Mouse (Mus musculus): ENCODE measurements around the gene 2810408A11Rik.

The 2810408A11Rik gene

DNA sequence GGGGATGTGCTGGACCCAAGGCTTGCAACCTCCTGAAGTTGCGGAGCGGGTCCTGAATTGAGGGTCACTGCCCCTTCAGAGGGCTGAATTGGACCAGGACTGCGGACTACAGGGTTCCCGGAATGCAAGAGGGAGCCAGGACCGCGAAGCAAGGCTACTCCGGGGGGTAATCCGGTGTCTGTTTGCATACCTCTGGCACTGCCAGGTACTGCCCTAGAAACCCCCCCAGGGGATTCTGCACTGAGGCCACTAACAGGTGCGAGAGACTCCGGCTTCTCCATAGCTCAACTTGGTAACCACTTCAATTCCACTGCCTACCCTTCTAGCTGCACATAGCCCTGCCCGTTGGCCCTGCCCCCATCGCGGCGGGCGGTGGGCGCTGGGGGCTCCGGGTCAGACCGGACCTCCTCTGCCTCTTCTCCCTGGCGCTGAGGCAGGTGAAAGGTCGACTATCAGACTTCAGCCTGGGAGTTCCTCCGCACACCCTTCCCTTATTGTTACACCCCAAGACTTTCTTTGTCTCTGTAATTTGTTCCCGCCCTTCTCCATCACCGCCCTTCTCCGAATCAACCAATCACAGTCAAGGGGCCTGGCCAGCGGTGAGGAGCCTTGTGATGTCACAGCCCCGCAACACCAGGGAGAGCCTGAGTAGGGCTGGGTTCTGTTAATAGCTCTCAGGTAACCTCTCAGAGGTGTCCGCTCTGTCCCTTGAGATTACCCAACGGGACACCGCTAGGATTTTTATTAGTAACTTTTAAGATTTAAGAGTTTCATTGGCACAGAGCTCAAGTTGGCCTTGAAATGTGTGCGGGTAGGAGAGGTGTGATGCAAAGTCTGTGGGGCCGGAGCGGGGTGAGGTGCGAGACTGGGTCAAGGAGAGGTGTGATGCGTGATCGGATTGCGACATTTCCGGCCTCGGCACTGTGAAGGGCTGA, at the start of gene 2810408A11Rik, which contains the start of gene Neurl4:
Gene 2810408A11Rik, minus strand, starts transcription at position 517 of the 935 bp plus-strand sequence.
Gene Neurl4, plus strand, starts transcription at position 602 of the 935 bp plus-strand sequence.
- peak; percentile 96 for DNase-seq (ENCODE audit: low spot score)

DNA sequence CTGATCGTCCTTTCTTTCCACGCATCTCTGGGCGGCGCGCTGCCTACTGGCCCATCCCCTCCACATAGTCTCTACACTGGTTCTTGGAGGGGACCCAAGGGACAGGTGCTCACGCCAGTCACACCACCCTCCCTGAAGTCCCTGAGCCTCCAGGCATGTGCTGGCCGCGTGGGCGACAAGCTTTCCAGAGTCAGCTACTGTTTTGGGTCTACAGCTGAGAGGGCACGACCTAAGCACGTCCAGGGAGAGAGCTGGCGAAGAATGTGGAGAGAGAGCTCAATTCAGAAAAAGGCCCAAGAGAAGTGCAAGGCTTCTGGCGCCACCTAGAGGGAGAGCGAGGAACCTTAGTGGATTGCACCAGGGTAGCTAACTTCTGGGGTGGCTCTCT, 48.0 kb upstream of the 2810408A11Rik start:
- DNase-seq (ENCODE audit: low spot score), result peak; percentile 81

DNA sequence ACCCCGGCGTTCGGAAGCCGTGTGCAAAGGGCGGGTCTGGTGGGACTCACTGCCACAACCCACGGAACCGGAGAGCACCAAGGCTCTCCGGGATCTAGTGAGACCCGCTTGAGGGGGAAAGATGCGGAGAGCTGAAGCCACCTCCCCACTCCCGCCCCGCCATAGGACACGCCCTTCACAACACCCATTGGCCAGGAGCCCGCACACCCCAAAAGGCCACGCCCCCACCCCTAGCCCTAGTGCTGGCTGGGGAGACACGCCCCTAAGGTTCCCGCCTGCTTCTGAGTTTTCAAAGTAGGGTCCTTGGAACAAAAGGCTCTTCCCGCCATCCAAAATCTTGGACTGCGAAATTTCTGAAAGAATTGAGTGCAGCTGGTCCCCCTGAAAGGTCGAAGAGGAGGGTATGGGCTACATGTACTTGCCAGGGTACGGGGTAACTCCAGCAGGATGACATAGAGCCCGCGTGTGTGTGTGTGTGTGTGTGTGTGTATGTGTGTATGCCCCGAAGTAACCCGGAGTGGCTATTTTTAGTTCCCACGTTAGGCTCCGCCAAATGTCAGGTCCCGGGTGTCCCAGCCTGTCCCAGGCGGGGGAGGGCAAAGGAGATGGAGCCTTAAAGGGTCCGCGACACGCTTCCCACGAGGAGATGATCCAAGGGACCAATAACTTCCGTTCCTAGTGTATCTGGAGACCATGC, 47.4 kb upstream of the 2810408A11Rik start, which contains the start of gene Slc2a4:
Gene Slc2a4, minus strand, starts transcription at position 123 of the 697 bp plus-strand sequence.
- DNase-seq (ENCODE audit: low spot score), result peak; percentile 93

DNA sequence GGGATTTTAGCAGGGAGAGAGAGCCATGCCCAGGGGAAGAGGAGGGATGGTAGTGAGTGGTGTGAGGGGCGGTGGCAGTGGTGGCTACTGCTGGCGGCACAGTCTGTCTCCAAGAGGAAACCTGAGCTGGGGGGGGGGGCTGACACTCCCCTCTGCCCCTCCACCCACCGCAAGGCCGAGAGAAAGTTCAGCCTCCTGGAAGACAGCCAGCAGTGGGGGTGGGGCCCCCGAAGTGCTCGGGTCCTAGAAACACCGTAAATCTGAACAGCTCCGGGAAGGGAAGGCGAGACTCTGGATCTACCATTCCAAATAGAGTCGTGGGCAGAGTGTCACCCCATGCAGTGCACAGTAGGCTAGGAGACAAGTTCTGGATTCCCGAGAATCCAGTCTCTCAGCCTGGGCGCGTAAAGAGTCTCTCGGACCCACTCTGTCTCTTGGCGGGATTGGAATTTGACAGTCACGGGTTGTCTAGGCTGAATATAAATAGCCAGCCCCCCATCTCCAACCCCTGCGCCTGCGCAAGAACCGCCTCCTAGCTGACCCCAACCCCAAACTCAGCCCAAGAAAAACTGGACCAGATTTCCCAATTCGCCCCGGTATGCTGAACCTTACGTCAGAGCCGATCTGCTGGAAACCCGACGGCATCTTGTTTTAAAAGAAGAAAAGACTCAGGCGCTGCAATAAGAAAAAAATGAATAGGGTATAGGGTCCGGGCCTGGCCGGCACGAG, 46.7 kb upstream of the 2810408A11Rik start:
- DNase-seq (ENCODE audit: low spot score), result no peak

DNA sequence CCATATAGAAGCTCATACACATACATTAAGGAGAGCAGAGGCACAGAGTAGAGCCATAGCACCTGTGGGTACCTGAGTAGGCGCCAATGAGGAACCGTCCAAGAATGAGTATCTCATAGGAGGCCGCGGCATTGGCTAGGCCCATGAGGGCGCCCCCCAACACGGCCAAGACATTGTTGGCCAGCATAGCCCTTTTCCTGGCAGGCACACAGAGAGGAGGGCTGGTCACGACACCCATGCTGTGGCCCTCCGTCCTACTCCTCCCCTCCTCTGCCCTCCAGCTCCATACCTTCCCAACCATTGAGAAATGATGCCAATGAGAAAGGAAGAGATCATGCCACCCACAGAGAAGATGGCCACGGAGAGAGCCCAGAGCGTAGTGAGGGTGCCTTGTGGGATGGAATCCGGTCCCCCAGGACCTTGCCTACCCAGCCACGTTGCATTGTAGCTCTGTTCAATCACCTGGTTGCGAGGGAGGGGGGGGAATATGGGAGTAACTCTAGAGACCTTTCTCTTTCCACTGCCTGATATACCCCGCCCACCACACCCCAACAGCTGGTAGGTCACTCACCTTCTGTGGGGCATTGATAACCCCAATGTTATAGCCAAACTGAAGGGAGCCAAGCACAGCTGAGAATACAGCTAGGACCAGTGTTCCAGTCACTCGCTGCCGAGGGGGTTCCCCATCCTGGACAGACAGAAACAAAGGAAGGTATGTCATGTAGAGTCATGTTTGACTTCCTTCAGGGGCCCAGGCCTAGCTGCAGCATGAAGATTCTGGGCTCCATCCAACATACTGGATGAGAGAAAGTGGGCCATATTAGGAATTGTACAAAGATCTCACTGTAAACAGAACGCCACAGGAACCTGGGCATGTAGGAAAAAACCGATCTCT, 45.5 kb upstream of the 2810408A11Rik start:
- no peak for DNase-seq (ENCODE audit: low spot score)

DNA sequence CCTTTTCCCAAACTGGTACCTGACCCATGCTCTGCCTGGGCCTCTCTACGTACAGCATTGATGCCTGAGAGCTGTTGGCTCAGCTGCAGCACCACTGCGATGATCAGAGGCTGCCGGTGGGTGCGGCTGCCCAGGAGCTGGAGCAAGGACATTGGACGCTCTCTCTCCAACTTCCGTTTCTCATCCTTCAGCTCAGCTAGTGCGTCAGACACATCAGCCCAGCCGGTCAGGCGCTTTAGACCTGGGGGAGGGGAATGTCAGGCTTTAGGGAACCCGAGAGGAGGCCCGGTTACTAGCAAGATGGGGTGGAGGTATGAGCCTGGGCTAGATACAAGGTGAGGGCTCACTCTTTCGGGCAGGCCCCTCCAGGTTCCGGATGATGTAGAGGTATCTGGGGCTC, 44.4 kb upstream of the 2810408A11Rik start:
- no peak for DNase-seq (ENCODE audit: low spot score)

DNA sequence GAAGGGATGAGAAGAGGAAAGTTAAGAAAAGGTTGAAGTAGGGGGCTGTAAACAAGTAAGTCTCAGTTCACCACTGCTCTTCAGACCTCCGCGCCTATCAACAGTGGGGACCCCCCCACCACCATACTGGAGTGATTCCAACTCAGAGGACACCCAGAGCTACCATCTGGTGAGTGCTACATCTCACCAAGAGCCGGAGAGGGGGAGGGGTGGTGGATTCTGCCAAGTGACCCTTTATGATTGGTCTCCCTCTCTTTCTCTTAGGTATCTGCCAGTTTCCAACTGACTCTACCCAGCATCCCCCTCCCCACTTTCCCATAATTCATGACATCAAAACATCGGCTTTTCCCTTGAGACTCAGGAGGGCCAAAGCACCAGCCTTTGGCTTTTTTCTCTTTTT, 40.2 kb upstream of the 2810408A11Rik start:
- DNase-seq (ENCODE audit: low spot score), result no peak

DNA sequence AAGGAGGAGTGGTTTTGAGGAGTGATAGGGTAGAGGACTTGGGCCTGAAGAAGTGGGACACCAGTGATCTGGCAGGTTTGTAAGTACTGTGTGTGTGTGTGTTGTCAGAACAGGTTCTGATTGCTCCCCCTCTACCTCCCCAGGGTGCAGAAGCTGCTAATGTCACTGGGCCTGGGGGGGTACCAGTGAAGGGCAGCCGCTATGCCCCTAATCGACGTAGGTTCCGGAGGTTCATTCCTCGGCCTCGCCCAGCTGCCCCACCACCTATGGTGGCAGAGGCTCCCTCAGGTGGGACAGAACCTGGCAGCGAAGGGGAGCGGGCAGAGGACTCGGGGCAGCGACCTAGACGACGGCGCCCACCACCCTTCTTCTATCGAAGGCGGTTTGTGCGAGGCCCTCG, 38.9 kb upstream of the 2810408A11Rik start:
- no peak for DNase-seq (ENCODE audit: low spot score)

DNA sequence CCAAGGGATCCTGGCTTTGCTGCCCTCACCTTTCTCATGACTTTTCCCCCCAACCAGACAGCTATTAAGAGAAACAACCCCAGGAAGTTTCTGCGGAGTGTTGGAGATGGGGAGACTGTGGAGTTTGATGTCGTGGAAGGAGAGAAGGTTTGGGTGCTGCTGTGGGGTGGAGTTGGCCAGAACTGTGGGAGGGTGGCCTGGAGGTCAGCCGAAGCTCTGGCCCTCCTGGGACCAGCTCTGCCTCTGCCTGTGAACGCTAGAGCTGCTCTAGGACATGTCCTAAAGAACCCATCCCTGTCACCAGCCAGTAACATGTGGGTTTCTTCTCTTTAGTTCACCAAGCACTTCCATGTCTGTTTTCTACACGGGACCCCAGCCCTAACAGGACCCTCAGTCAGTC, 38.4 kb upstream of the 2810408A11Rik start:
- DNase-seq (ENCODE audit: low spot score), result no peak

DNA sequence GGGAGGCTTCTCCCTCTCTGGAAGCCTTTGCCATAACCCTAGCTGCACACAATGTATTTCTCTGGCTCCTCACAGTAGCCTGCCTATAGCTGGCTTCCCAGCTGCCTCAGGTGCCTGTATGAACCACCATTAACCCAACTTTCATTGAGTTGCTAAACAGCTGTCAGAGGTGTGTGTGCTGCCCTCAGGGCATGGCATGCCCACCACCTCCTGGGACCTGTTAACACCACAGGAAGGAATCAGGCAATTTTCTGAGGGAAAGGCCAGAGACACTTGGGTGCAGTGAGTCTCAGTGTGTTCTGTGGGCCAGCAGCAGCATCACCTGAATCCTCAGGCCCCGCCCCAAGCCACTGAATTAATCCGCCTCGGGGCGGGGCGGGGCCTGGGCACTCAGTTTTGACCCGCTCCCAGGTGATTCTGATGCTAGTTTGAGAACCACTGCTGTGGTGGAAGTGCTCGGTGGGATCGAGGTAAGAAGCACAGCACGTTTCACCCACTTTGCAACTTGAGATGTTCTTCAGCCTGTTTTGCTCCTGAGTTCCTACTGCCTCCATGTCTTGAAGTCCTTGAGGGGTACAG, 37.7 kb upstream of the 2810408A11Rik start:
- DNase-seq (ENCODE audit: low spot score), result no peak

DNA sequence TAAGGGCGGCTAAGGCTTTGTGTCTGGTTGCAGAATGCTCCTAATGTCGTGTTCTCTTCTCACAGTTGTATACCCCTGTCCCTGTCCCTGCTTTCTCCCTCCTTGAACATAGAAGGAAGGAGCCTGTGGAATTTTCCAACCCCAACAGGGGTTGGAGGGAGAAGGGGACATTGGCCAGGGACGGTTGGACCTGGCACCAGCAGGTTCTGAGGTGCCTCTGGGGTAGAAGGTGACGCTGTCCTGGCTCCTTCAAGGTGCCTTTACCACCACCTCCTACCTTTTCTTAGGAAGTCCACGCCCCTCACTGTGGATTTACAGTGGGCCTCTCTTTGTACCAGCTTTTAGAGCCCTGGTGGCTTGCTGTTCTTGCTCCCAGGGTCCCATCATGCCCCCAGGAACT, 37.0 kb upstream of the 2810408A11Rik start:
- no peak for DNase-seq (ENCODE audit: low spot score)

DNA sequence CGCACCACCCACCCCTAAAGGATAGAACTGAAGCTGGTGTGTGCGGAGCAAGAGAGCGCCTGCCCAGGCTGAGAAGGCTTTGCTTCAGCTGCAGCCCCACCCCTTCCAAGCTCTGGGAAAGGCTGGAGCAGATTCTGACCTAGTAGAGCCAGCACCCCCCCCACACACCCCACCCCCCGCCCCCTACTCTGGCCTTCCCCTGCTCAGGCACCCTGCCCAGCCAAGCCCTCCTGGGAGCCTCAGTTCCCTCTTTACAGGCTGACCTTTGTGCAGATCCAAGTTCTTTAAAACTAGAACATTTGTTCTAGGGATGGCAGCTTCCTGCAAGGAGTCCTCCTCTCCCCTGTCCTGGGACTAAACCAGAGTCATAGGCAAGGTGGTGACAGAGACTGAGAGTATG, 36.6 kb upstream of the 2810408A11Rik start:
- no peak for DNase-seq (ENCODE audit: low spot score)

DNA sequence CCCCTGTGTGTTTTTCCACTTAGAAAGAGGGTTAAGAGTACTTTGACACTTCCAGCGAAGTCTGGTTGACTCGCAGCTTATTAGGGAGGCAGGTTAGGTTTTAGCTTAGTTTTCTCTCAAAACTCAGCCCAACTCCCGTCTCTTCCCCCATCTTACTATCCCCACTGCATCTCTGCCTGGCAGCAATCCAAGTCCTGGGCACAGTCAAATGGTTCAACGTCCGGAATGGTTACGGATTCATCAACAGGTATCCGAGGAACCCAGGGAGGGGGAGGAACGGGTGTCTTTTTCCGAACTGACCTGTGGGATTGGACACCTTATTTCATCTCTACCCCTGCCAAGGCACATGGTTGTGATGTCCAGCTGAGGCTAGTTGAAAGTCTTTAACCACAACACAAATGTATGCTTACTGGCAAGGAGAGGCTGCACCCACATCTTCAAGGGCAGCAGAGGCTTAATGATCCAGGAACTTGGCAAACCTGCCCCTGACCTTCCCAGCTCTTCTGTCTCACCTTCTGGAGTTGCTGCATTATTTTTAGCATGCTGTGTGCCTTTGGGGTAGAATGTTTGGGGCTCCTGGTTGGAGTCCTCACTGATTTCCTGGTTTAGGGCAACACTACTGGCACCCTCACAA, 36.0 kb upstream of the 2810408A11Rik start:
- no peak for DNase-seq (ENCODE audit: low spot score)

DNA sequence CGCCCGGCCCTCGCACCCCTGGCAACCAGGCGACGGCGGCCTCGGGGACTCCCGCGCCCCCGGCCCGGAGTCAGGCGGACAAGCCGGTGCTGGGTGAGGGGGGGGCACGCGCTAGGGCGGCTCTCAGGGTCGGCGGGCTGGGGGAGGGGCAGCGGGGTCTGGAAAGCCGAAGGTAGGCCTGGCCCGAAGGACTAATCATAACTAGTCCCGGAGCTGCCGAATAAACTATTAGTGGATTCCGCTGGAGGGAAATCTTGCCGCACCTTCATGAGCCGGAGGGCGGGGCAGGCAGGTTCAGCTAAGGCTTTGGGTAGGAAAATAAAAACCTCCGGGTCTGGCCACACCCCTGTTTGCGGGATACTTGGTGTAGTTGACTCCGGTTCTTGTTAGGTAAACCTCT, 35.4 kb upstream of the 2810408A11Rik start:
- no peak for DNase-seq (ENCODE audit: low spot score)

DNA sequence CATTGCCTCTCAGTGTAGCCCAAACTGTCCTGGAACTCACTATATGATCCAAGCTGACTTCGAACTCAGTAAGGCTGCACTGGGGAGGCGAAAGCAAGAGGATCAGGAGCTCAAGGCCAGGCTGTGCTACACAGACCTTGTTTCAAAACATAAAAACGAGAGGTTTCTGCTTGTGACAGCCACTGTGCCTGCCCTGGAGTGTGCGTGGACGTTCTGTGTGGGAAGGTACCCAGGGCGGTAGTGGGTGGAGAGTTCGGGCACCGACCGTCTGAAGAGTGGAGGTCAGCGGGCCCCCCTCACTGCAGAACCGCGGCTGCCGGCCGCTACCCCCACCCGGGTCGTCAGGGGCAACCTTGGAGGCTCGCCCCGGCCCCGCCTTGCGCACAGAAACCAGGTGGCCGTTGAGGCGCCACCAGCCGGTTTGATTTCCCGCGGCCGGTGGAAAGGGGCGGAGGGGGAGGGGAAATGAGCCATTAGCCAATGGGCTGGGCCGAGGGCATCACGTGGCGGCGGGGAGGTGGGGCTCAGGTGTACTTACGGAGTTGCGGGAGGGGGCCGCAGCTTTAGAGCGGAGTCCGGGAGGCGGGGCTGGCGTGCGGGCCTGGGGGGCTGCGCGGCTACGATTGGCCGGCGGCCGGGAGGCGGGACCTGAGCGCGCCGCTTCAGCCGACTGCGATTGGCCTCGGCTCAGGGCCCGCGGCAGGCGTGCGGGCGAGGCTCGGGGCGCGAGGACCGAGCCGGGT, 34.5 kb upstream of the 2810408A11Rik start, which contains the start of gene Ybx2:
Gene Ybx2, plus strand, starts transcription at position 660 of the 743 bp plus-strand sequence.
- peak; percentile 93 for DNase-seq (ENCODE audit: low spot score)

DNA sequence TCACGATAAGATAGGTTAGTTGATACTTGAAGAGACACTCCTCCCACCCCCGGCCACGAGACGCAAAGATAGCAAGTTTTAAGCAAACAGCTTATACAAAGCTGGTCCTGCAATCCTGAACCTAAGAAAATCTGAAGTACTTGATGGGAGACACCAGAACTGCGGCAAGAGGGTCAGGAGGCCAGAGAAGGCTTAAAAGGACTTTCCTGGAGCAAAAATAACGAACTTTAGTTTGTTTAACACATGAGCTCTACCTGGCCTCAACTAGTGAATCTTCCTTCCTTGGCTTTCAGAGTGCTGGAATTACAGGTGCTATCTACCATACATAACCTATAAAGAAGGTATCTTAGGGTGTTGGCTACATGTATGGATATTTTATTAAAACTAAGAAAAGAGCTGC, 33.9 kb upstream of the 2810408A11Rik start:
- no peak for DNase-seq (ENCODE audit: low spot score)

DNA sequence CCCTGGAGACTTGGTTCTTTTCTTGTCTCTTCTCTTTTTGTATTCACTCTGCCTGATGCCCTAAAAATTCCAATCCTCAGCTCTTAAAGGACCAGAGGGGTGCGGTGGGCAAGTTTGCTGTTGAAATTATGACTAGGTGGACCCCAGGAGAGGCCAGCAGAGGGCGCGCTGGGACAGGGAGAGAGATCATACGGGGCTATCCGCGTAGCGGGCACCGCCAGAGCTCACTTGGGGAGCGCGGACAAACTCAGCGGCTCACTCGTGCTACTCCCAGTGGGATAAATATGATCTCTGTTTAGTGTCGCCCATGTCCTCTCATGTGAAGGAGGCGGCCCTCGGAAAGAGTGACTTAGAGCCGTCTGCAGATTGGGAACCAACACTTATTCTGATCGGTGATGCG, 33.4 kb upstream of the 2810408A11Rik start:
- DNase-seq (ENCODE audit: low spot score), result peak; percentile 83

DNA sequence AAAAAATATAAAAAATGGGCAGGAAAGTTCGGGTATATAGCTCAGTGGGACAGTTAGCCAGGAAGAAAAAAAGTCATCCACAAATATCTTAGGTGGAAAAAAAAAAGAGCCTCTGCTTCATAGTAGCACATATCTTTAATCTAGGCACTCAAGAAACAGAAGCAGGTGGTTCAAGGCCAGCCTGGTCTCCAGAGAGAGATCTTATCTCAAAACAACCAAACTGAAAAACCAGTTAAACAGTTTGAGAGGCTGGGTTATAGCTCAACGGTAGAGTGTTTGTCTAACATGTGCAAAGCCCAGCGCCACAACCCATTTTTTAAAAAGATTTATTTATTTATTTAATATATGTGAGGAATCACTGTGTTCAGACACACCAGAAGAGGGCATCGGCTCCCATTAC, 32.3 kb upstream of the 2810408A11Rik start:
- DNase-seq (ENCODE audit: low spot score), result no peak

DNA sequence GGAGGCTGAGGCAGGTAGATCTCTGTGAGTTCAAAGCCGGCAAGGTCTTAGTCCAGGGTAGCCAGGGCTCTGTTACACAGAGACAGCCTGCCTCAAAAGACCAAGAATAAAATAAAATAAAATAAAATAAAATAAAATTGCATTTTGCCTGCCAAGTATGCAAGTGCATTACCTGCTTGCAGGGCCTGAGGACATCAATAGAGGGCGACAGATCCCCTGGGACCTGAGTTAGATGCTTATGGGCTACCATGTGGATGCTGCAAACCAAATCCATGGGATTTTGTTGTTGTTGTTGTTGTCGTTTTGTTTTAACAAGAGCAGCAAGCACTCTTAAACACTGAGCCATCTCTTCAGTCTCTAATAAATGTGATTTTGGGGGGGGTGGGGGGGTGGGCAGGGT, 31.5 kb upstream of the 2810408A11Rik start:
- DNase-seq (ENCODE audit: low spot score), result no peak

DNA sequence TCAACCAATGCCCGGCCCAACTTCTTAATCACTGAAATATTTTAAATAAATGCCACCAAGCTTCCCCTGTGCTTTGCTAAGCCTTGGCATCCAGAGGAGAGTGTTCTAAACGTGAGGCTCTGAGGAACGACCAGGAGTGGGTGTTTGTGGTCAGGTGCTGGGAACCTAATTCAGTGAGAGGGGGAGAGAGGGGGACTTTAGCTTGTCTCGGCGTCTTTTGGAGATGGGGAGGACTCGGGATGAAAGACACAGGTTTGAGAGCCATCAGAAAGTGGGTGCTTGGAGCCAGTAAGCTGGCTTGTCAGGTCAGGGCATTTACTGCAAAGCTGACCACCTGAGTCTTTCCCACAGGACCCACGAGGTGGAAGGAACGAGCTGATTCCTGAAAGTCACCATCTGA, 31.0 kb upstream of the 2810408A11Rik start:
- no peak for DNase-seq (ENCODE audit: low spot score)

All from yolk sac, embryonic 10.5 days (tissue).